Mouse (Mus musculus): ENCODE data around the gene Wdr74.

Gene Wdr74

DNA sequence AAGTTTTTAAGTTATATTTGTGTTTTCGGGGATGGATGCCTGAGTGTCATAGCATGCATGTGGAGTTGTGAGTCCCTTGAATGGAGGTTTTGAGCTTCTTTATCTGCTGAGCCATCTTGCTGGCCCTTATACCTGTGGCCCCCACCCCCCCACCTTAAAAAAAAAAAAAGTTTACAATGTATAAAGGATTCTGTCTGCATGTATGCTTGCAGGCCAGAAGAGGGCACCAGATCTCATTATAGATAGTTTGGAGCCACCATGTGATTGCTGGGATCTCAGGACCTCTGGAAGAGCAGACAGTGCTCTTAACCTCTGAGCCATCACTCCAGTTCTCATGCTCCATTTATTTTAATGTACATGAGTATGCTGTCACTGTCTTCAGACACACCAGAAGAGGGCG, 11.7 kb downstream of the Wdr74 start:
- no peak for DNase-seq

DNA sequence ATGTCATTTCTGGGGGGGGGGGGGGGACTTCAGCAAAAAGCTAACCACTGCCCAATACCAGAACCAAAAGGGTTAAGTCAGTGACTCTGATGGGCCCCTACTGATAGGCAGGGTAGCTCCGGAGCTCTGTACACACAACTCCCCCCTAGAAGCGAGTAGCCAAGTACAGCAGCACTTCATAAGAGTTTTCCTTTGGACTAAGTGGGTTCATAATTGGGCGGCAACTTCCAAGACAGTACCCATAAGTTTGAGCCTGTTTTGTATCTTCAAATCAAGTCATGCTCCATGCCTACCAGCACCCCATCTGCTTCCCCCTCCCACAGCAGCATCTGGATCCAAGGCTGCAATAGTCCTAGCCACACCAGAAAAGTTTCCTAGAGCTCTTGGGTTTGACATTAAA, 20.0 kb downstream of the Wdr74 start:
- no peak for DNase-seq

DNA sequence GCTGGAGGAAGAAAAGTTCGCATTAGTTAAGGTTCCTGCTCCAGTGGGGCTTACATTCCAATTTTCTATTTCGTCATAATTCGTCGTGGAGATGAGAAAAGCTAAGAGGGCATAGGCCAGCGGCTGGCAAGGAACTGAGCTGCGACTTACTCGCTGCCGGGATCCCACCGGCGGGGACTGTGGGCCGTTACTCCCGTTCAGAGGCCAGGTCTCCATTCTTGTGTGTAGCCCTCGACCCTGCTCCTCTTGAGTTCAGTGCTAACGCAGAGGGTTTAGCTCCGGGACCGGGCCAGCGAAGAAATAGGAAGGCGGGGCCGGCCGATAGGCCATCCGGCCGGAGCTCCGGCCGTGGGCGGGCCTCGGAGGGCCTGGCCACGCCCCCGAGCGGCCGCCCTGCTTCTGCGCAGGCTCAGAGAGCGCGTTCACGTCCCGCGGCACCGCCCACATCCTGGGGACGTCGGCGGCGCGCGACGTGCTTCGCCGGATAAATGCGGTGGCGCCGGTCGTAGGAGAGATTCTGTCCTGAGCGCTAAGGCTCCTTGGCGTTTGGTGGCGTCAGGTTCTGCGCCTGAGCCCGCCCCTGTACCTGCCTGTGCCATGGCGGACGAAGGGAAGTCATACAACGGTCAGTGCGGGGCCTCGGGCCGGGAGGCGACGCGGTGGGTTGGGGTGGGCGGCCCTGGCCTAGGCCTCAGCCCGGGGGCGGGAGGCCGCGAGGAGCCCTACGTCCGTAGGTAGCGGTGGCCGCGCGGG, 21.2 kb downstream of the Wdr74 start, which contains the start of gene Nxf1:
TSS of gene Nxf1 (plus strand) at position 439 of the 753 bp plus-strand sequence.
- peak; percentile 89 to 92 for DNase-seq

DNA sequence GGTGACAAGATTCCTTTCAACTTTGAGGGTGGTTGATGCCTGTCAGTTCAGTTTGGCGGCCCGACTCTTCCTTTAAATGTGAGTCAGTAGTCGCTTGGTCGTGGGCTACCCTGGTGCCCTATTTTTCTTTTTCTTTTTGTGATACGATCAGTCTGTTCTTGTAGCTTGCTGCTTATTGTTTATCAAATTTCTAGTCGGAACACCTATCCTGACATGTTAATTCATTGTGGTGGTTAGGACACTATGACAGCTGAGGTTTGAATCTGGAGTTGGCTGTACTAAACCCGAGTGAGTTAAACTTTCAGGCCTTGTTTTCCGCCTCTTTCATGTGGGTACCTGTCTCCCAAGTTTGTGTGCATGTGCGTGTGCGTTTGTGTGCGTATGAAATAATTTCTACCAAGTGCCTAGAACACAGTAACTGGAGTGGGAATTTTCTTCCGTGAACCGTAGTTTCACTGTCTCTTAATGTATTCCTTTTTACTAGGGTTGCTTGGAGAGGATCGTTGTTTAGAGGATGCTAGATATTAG, 21.9 kb downstream of the Wdr74 start:
- DNase-seq: no peak

DNA sequence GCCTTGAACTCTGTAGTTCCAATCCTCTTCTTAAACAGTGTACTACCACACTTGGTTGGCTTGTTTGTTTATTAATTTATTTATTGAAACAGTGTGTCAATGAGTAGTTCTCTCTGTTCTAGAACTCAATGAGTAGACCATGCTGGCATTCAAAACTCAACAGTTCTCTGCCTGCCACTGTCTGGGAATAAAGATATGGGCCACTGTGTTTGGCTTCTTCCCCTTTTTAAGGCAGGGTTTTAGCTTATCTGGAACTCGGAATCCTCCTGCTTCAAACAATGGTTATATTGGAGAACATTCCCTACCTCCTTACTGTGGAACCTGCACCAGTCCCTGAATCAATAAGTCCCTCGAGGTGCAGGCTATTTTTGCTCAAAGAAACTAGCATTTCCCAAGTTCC, 23.3 kb downstream of the Wdr74 start:
- DNase-seq: no peak

DNA sequence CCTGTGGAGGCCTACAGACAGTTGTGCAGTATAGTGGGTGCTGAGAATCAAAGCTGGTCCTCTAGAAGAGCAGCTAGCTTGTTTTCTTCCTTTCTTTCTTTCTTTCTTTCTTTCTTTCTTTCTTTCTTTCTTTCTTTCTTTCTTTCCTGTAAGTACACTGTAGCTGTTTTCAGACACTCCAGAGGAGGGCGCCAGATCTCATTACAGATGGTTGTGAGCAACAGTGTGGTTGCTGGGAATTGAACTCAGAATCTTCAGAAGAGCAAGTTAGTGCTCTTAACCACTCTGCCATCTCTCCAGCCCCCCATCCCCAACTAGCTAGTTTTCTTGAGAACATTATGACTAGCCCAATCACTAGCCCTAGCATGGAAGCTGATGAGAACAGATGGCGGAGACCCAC, 25.1 kb downstream of the Wdr74 start:
- DNase-seq: no peak

DNA sequence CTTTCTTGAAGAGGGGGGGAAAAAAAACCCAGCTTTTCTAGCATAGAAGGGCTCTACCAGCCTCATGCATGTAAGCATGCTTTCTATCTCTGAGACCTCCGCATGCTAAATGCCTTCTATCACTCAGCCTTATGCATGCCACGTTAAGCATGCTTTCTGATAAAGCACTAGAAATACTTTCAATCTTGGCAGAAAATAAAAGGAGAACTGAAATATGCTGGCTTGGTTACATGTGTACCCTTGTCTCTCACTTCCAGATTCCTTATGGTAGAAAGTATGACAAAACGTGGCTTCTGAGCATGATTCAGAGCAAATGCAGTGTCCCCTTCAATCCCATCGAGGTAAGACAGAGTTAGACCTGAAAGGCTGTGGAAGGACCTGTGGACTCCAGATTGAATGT, 27.6 kb downstream of the Wdr74 start:
- no peak for DNase-seq

DNA sequence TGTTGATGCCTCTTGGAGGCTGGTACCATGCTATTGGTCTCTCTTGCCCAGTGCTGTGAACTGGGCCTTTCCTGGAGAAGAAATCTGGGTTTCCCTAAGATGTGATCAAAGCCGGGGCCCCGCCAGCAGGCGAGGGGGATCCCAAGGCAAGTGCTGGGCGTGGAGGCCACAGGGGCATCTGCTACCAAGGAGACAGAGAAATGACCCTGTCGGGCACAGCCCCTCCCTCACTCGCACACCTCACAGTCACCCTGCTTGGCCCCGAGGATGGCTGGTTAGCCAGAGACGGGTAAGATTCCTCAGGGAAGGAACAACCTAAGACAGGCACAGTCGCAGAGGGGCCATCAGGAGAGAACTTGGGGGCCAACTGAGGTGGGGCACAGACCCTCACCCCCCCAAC, 29.9 kb downstream of the Wdr74 start:
- no peak for DNase-seq

DNA sequence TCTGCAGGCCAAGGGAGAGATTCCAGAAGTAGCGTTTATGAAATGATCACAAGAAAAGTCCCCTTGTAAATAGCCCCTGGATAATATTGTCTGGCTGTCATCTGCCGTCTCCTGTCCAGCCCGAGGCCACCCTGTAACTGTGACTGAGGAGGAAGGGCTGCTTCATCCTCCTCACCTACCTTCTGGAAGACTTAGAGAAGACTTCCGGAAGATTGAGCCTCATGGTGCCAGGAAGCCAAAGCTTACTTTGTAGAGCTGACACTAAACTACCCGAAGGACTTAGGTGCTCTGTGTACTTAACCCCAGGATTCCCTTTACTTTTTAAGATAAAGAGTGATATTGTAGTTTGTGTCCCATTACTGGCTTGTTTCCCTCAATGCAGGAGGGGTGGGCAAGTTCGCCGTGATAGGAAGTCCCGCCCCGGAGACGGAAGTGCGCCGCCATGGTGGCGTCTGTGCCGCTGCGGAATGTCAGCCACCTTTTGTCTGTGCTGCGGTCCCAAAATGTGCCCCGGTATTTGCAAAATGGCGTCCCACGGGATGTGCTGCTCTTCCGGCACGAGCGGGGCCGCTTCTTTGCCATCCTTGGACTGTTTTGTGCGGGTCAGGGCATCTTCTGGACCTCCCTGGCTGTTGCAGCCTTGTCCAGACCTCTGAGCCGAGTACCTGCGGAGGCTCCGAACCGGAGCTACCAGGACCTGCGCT, 35.1 kb downstream of the Wdr74 start, which contains the start of gene Tmem223:
TSS of gene Tmem223 (plus strand) at position 430 of the 704 bp plus-strand sequence.
- peak; percentile 79 to 83 for DNase-seq

DNA sequence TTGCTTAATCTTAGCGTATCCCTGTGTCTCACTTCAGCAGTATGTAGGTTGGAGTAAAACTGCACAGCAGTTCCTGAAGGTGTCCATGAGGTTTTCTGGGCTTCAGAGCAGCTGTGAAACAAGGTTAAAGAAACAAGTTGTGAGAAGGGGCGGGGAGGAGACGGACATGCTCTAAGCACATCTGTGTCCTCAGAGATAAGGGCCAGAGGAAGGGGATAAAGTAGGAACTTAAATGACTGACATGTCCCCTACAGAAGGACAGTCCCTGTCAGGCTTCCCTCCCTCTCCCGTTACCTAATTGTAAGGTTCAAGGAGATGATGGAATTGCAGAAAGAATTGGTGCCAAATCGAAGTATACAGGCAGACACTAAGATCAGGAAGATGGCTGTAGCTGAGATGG, 37.4 kb downstream of the Wdr74 start:
- no peak for DNase-seq

DNA sequence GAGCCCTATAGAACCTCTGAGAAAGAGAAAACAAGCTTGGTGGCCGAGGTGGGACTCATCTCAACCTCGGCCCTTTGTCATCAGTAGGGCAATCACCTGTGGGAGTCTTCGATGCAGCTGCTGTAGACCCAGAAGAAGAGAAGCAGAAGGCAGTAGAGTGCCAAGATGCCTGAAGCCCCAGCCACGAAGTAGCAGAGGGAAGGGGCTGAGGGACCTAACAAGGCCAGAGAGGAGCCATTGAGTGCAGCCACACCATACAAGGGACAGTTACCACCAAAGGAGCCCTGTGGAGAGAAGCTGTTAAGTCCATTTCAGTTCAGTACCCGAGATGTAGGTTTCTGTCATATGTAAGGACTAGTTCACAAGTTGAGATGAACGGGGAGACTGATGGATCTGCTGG, 37.8 kb downstream of the Wdr74 start:
- DNase-seq: no peak

DNA sequence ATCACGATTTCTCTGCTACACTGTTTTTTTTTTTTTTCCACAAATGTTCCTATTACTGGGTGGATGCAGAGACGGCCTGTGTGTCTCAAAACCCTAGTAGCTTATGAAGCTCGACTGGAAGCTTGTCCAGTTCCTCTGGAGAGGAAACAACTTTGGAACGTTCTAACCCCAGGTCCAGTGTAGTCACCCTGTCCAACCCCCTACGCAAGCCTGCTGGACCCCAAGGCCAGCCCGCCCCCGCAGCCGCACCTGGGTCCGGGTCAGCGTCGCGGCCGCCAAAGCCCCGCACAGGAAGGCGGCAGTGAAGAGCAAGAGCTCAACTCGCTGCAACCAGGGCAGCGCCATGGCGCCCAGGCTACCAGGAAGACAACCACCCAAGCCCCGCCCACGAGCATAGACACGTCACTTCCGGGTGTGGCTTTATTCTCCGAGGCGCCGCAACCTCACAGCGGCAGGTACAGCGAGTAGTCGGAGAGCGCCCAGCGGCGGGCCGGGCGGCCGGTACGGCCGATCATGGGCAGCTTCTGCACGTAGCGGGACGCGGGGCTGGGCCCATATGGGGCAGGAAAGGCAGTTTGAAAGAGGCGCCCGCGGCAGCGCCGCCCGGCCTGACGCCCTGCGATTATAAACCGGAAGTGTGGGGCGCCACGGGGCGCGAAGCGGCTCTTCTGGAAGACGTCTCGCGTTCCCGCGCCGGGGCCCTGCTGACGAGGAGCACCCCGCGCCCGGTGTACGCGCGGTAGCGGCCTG, 38.6 kb downstream of the Wdr74 start, which contains the start of gene Tmem179b:
TSS of gene Tmem179b (minus strand) at position 382 of the 750 bp plus-strand sequence.
- peak; percentile 95 for DNase-seq

DNA sequence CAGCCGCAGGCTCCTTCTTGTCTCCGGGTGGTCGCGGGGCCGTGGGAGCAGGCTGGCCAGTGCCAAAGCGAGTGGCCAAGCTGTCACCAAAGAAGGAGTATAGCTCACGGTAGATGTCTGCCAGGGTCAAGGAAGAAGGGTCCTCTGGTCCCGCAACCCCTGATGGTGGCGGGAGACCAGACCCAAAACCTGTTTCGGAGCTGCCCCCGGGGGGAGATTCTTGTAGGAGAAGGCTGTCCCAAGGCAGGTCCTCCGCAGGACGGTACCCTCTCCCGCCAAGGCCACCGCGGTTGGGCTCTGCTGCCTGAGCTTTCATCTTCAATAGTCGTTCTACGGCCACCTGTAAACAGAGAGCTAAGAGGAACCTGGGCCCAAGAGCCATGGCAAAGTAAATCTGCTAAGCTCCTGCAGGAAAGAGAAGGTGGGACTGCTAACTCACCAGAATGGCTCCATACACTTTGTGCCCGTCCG, 39.4 kb downstream of the Wdr74 start:
- no peak for DNase-seq

DNA sequence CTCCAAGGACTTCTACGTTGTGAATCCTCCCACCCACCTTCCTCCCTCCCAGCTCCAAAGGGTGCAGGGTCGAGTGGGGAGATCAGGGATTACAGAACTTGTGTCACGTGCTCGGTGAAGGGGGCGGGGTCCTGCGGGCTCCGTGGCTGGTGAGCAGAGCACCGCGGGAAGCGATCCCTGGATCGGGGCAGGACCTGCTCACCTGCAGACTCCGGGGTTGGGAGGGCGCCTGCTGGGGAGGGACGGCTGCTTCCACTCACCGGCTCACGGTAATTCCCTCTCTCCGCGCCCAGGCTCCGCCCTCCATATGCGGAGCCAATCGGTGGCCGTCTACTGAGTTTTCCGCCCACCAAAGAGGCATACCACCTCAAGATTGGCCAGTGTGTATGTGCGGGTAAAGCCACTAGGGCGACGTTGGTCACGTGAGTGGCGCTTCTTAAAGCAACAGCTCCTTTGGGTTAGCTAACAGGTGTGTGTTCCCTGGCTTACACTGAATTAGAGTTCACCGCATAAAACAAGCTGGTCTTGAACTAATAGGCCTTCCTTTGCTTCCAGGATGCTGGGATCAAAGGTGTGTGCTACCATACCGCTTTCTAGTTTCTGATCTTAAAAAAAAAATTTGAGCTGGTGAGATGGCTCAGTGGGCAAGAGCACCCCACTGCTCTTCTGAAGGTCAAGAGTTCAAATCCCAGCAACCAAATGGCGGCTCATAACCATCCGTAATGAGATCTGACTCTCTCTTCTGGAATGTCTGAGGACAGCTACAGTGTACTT, 50.6 kb downstream of the Wdr74 start, which contains the start of gene Taf6l:
TSS of gene Taf6l (minus strand) at position 410 of the 774 bp plus-strand sequence.
- peak; percentile 96 for DNase-seq

DNA sequence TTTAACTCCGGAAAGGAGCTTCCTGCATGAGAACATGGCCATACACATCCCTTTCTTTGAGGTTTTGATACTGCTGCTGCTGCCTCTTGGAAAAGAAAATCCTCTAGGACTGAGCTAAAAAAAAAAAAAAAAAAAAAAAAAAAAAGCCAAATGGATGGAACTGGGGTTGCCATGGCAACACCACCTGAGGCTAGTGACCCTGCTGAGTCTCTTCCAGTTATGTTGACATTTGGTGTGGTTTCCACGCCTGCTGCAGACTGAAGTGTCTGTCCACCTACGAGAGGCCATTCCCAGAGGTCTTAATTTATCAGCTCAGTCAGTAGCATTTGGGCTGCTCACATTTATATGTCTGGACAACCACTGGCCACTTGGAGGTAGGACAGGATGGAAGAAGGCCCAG, 52.9 kb downstream of the Wdr74 start:
- no peak for DNase-seq

DNA sequence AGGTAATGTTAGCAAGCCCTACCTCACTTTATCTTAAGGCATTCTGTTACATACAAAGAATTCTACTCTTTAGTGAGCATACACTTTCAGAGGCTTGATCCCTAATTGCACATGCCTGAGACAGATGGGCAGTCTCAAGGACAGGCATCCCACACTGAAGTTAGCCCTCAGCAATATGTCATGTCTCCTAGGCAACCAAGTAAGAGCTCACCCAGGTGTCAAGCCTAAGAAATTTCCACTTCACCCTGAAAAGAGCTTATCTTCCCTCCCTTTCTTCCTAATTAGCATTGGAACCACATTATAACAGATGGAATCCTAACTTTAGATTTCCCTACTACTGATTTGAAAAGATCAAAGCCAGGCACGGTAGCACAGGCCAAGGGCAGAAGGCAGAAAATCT, 53.5 kb downstream of the Wdr74 start:
- no peak for DNase-seq

DNA sequence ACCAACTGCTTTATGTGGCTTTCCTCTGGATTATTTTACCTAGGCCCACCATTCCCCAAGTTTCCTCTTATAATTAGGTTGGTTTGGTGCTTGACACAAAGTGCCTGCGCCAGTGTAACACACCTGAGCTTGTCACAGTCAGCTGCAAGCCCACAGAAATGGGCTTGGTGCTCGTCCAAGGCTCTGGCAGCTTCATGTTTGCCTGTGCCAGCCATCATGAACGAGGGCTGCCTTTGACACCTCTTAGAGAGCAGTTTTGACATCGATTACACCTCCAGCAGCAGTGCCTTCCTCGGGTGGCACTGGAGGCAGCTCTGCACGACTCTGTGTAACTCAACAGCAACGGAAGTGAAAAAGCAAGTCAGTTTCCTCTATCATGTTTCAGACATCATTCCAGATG, 54.5 kb downstream of the Wdr74 start:
- no peak for DNase-seq

Data from lung, adult 18-20 months (tissue).